15 mouse cellular contexts compared by ENCODE assay signal in the genomic region with DNA sequence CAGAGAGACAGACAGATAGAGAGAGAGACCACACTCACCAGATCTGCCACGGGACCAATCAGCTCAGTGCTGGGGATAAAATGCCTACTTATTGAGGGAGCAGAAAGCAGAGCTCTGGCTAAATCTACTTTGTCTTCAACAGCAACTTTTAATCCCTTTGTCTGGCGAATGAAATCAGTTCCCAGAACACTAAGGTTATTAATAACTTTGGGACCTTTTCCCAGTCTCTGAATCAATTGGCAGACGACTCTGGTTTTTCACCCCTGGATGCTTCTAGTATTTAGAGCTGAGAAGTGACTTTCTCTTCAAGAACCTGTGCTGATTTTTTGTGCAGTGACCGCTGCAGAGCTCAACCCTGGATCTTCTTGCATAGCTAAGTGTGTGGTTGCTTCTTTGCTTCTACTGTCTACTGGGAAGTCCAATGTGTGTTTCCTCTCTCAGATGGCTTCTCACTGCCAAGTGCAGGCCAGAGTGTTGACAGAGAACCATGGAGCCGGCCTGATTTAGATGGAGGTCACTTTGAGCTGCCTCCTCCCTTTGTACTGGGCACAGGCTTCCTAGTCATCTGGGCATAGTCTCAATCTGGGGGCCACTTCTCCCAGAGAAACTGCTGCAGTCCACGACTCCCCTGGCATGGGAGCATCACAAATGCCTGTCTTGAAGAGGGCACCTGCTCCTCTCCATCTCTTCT. TPM values are rescaled to one million over a fixed set of nuclear protein-coding genes. Genes with fewer than 3 reads are reported as not detected.
DNase-seq lines count a peak whose midpoint lies in the region; ATAC-seq and TF ChIP-seq lines count a peak whose summit lies in the region.
"Had no signal": no experiment of that assay in that cellular context is flagged by ENCODE, and none has a peak within 500 bp of the region (broad histone marks: within the 10 kb centered on the region; RNA-seq: fewer than 3 reads in every experiment).

No protein-coding gene starts in this region.

- H3K27me3 ChIP-seq in cerebellum, adult 2 months (ENCODE audit: control insufficient read depth, insufficient read depth, low read length): no peaks in the 10 kb centered on the region
- H3K27me3 ChIP-seq in midbrain, postnatal 0 days (ENCODE audit: insufficient read depth, low read length): no peaks in the 10 kb centered on the region
- no peaks in the 10 kb centered on the region for H3K27me3 ChIP-seq in midbrain, embryonic 11.5 days (ENCODE audit: control insufficient read depth, insufficient read depth, low read length)
- H3K27me3 ChIP-seq in heart, embryonic 14.5 days (ENCODE audit: control insufficient read depth, insufficient read depth, low read length): no peaks in the 10 kb centered on the region
- H3K27me3 ChIP-seq in intestine, embryonic 16.5 days (replicated peaks; ENCODE audit: control insufficient read depth, insufficient read depth, low read length): no peaks in the 10 kb centered on the region
- H3K27me3 ChIP-seq: limb, embryonic 12.5 days; lung, embryonic 15.5 days; midbrain, embryonic 13.5 days; neural tube, embryonic 13.5 days had no signal

- H3K9me3 ChIP-seq in midbrain, postnatal 0 days (ENCODE audit: low read length): no peaks in the 10 kb centered on the region
- H3K9me3 ChIP-seq in midbrain, embryonic 11.5 days (ENCODE audit: control insufficient read depth, low read length): no peaks in the 10 kb centered on the region
- no peaks in the 10 kb centered on the region for H3K9me3 ChIP-seq in heart, embryonic 14.5 days (ENCODE audit: control insufficient read depth, low read length)
- no peaks in the 10 kb centered on the region for H3K9me3 ChIP-seq in intestine, embryonic 16.5 days (ENCODE audit: control insufficient read depth, low read length)
- H3K9me3 ChIP-seq: limb, embryonic 12.5 days; lung, embryonic 15.5 days; midbrain, embryonic 13.5 days; neural tube, embryonic 13.5 days had no signal

- no peak overlapping the region for H3K9ac ChIP-seq in midbrain, postnatal 0 days (replicated peaks; ENCODE audit: low read length, poor library complexity, severe bottlenecking)
- no peak overlapping the region for H3K9ac ChIP-seq in midbrain, embryonic 11.5 days (ENCODE audit: low read length)
- H3K9ac ChIP-seq in heart, embryonic 14.5 days (ENCODE audit: low read length): peak overlapping the region; percentile 21; the same call in 1 of the 2 replicates
- no peak overlapping the region for H3K9ac ChIP-seq in intestine, embryonic 16.5 days (ENCODE audit: low read depth, low read length)
- H3K9ac ChIP-seq: limb, embryonic 12.5 days; lung, embryonic 15.5 days; midbrain, embryonic 13.5 days; neural tube, embryonic 13.5 days had no signal

- TF ChIP-seq CTCF in cerebellum, adult 2 months (IDR thresholded peaks at IDR 0.05; ENCODE audit: borderline replicate concordance, insufficient read depth, low read depth, low read length): no peak
- no peak for TF ChIP-seq CTCF in midbrain, postnatal 0 days (IDR thresholded peaks at IDR 0.05)

- no peak for TF ChIP-seq POLR2A in cerebellum, adult 2 months (IDR thresholded peaks at IDR 0.05; ENCODE audit: borderline replicate concordance, insufficient read depth, low read length)

- peak; percentile 14 to 23 for DNase-seq in cerebellum, adult 2 months
- no peak for DNase-seq in cerebellum, adult 11 months
- peak; percentile 27 for DNase-seq in midbrain, postnatal 0 days (ENCODE audit: low spot score)
- DNase-seq in midbrain, embryonic 11.5 days (ENCODE audit: low spot score, missing footprints): no peak
- no peak for DNase-seq in testis, postnatal 10 days (ENCODE audit: low spot score)
- DNase-seq in kidney, adult 11 months: no peak
- DNase-seq: adrenal gland, postnatal 10 days; kidney, postnatal 36 days; right cerebral cortex, postnatal 14 days had no signal

- no peak for ATAC-seq in midbrain, postnatal 0 days (ENCODE audit: low FRiP score)
- ATAC-seq in midbrain, embryonic 11.5 days (ENCODE audit: low FRiP score): no peak
- peak; percentile 77 for ATAC-seq in heart, embryonic 14.5 days (ENCODE audit: insufficient number of reproducible peaks, insufficient read depth, low FRiP score, low read depth)
- no peak for ATAC-seq in intestine, embryonic 16.5 days
- ATAC-seq: midbrain, embryonic 13.5 days had no signal

- peak overlapping the region; percentile 50; the same call in 1 of the 2 replicates for H3K27ac ChIP-seq in cerebellum, adult 2 months (ENCODE audit: insufficient read depth, low read length)
- H3K27ac ChIP-seq in midbrain, postnatal 0 days (ENCODE audit: low read depth, low read length): no peak overlapping the region
- no peak overlapping the region for H3K27ac ChIP-seq in midbrain, embryonic 11.5 days (ENCODE audit: low read depth, low read length)
- H3K27ac ChIP-seq in heart, embryonic 14.5 days (replicated peaks in 1 of 2; ENCODE audit: control insufficient read depth in 1 of 2, insufficient read depth in 1 of 2, low read depth in 2 of 2, low read length in 2 of 2): peak overlapping the region; percentile 75 to 85
- no peak overlapping the region for H3K27ac ChIP-seq in intestine, embryonic 16.5 days (ENCODE audit: low read length)
- H3K27ac ChIP-seq: limb, embryonic 12.5 days; lung, embryonic 15.5 days; midbrain, embryonic 13.5 days; neural tube, embryonic 13.5 days had no signal

- H3K4me2 ChIP-seq in midbrain, postnatal 0 days (ENCODE audit: low read depth, low read length, poor library complexity, severe bottlenecking): no peak overlapping the region
- no peak overlapping the region for H3K4me2 ChIP-seq in midbrain, embryonic 11.5 days
- H3K4me2 ChIP-seq in heart, embryonic 14.5 days (ENCODE audit: low read length): peak overlapping the region; percentile 39
- no peak overlapping the region for H3K4me2 ChIP-seq in intestine, embryonic 16.5 days (ENCODE audit: low read depth, low read length)
- H3K4me2 ChIP-seq: limb, embryonic 12.5 days; lung, embryonic 15.5 days; midbrain, embryonic 13.5 days; neural tube, embryonic 13.5 days had no signal

- H3K4me3 ChIP-seq in cerebellum, adult 2 months (replicated peaks; ENCODE audit: insufficient read depth, low read depth, low read length): no peak overlapping the region
- H3K4me3 ChIP-seq in midbrain, postnatal 0 days (ENCODE audit: low read depth, low read length): no peak overlapping the region
- H3K4me3 ChIP-seq in midbrain, embryonic 11.5 days (ENCODE audit: low read depth, low read length): no peak overlapping the region
- no peak overlapping the region for H3K4me3 ChIP-seq in heart, embryonic 14.5 days (ENCODE audit: control insufficient read depth in 1 of 2, insufficient read depth in 1 of 2, low read depth in 1 of 2, low read length in 2 of 2)
- H3K4me3 ChIP-seq in intestine, embryonic 16.5 days (ENCODE audit: low read length): no peak overlapping the region
- H3K4me3 ChIP-seq: limb, embryonic 12.5 days; lung, embryonic 15.5 days; midbrain, embryonic 13.5 days; neural tube, embryonic 13.5 days had no signal

- 8% methylated on average over 6 of the region's 6 CpGs for WGBS in cerebellum, adult 2 months
- 68% methylated on average over 6 of the region's 6 CpGs for WGBS in midbrain, postnatal 0 days
- 77% methylated on average over 6 of the region's 6 CpGs for WGBS in midbrain, embryonic 11.5 days
- WGBS in heart, embryonic 14.5 days: 31% methylated on average over 6 of the region's 6 CpGs
- 72% methylated on average over 6 of the region's 6 CpGs for WGBS in intestine, embryonic 16.5 days

- no peaks in the 10 kb centered on the region for H3K36me3 ChIP-seq in midbrain, postnatal 0 days (ENCODE audit: insufficient read depth, low read length)
- H3K36me3 ChIP-seq in midbrain, embryonic 11.5 days (ENCODE audit: control insufficient read depth, insufficient read depth, low read length): no peaks in the 10 kb centered on the region
- H3K36me3 ChIP-seq in heart, embryonic 14.5 days (ENCODE audit: control insufficient read depth, insufficient read depth, low read length): no peaks in the 10 kb centered on the region
- H3K36me3 ChIP-seq in intestine, embryonic 16.5 days (ENCODE audit: control insufficient read depth, insufficient read depth, low read length): no peaks in the 10 kb centered on the region
- H3K36me3 ChIP-seq: limb, embryonic 12.5 days; lung, embryonic 15.5 days; midbrain, embryonic 13.5 days; neural tube, embryonic 13.5 days had no signal

- peaks cover 6% of the 10 kb centered on the region for H3K4me1 ChIP-seq in cerebellum, adult 2 months (ENCODE audit: control insufficient read depth, insufficient read depth, low read length)
- no peaks in the 10 kb centered on the region for H3K4me1 ChIP-seq in midbrain, postnatal 0 days (ENCODE audit: insufficient read depth, low read length)
- H3K4me1 ChIP-seq in midbrain, embryonic 11.5 days (ENCODE audit: control insufficient read depth, insufficient read depth, low read length): no peaks in the 10 kb centered on the region
- peaks cover 10 to 12% of the 10 kb centered on the region in 2 experiments; a peak in 3 of 4 replicates for H3K4me1 ChIP-seq in heart, embryonic 14.5 days (ENCODE audit: control insufficient read depth in 2 of 2, insufficient read depth in 2 of 2, low read length in 2 of 2)
- H3K4me1 ChIP-seq in intestine, embryonic 16.5 days (ENCODE audit: control insufficient read depth, insufficient read depth, low read length): no peaks in the 10 kb centered on the region
- H3K4me1 ChIP-seq: limb, embryonic 12.5 days; lung, embryonic 15.5 days; midbrain, embryonic 13.5 days; neural tube, embryonic 13.5 days had no signal

RNA-seq across cellular contexts. Expression of a gene that starts 29.6 kb away (rescaled TPM):
- polyA plus RNA-seq in cerebellum, adult 2 months (2012; rRNA removed): 63.3 and 63.7 TPM in 2 replicates
- total RNA-seq in midbrain, postnatal 0 days (2014; rRNA removed): 141 and 153 TPM in 2 replicates
- polyA plus RNA-seq in midbrain, postnatal 0 days (2015; fragmentation: Nextera tagmentation; extraction: Ambion mirVana): 53.7 and 75.9 TPM in 2 replicates
- 90.6 and 96.8 TPM in 2 replicates for polyA plus RNA-seq in midbrain, embryonic 11.5 days (2014; fragmentation: Nextera tagmentation; extraction: Ambion mirVana)
- polyA plus RNA-seq in heart, embryonic 14.5 days (2014; fragmentation: Nextera tagmentation; extraction: Ambion mirVana): 117 and 128 TPM in 2 replicates
- polyA plus RNA-seq in intestine, embryonic 16.5 days (2015; fragmentation: Nextera tagmentation; extraction: Ambion mirVana): 24.0 and 24.9 TPM in 2 replicates

RNA-seq across cellular contexts. Expression of a gene that starts 37.6 kb away (rescaled TPM):
- 23.0 and 24.0 TPM in 2 replicates for polyA plus RNA-seq in cerebellum, adult 2 months (2012; rRNA removed)
- 34.1 and 45.8 TPM in 2 replicates for total RNA-seq in midbrain, postnatal 0 days (2014; rRNA removed)
- 72.9 and 78.0 TPM in 2 replicates for polyA plus RNA-seq in midbrain, postnatal 0 days (2015; fragmentation: Nextera tagmentation; extraction: Ambion mirVana)
- polyA plus RNA-seq in midbrain, embryonic 11.5 days (2014; fragmentation: Nextera tagmentation; extraction: Ambion mirVana): 104 and 107 TPM in 2 replicates
- 42.6 and 44.0 TPM in 2 replicates for polyA plus RNA-seq in heart, embryonic 14.5 days (2014; fragmentation: Nextera tagmentation; extraction: Ambion mirVana)
- 74.1 and 81.6 TPM in 2 replicates for polyA plus RNA-seq in intestine, embryonic 16.5 days (2015; fragmentation: Nextera tagmentation; extraction: Ambion mirVana)

RNA-seq across cellular contexts. Expression of a gene that starts 47.7 kb away (rescaled TPM):
- polyA plus RNA-seq in cerebellum, adult 2 months (2012; rRNA removed): 105 and 111 TPM in 2 replicates
- total RNA-seq in midbrain, postnatal 0 days (2014; rRNA removed): 210 and 227 TPM in 2 replicates
- polyA plus RNA-seq in midbrain, postnatal 0 days (2015; fragmentation: Nextera tagmentation; extraction: Ambion mirVana): 628 and 681 TPM in 2 replicates
- 445 and 473 TPM in 2 replicates for polyA plus RNA-seq in midbrain, embryonic 11.5 days (2014; fragmentation: Nextera tagmentation; extraction: Ambion mirVana)
- 205 and 206 TPM in 2 replicates for polyA plus RNA-seq in heart, embryonic 14.5 days (2014; fragmentation: Nextera tagmentation; extraction: Ambion mirVana)
- 215 and 239 TPM in 2 replicates for polyA plus RNA-seq in intestine, embryonic 16.5 days (2015; fragmentation: Nextera tagmentation; extraction: Ambion mirVana)

Comparison
In these comparisons a context has a peak if more than half of its experiments do, and no peak if none do; other contexts are left out.
1. DNase-seq: peak in cerebellum, adult 2 months (2 of 2) and midbrain, postnatal 0 days (single experiment); none in cerebellum, adult 11 months (single experiment), midbrain, embryonic 11.5 days (single experiment), testis, postnatal 10 days (single experiment) and kidney, adult 11 months (single experiment).
2. H3K27ac ChIP-seq: peak in cerebellum, adult 2 months (single experiment) and heart, embryonic 14.5 days (2 of 2); none in midbrain, postnatal 0 days (single experiment), midbrain, embryonic 11.5 days (single experiment) and intestine, embryonic 16.5 days (single experiment).